Mouse (Mus musculus) heart, embryonic 14.5 days (tissue): ENCODE results near the gene Cryzl2. TPM values are rescaled to one million over a fixed set of nuclear protein-coding genes. Genes with fewer than 3 reads are reported as not detected.
A peak's percentile ranks its signal among the peaks of the same experiment; 100 is the strongest.

ENCODE experiments used
- ATAC-seq: fragments of 200-750 bp; cut with Nextera tagmentation; 2 replicates; pipeline ENCODE4 v1.8.0; 2017; ENCODE audit warnings: low read depth, moderate TSS enrichment; ENCODE audit not compliant: insufficient number of reproducible peaks, insufficient read depth, low FRiP score
- H3K27ac ChIP-seq, 2 experiments: fragments of 200-500 bp in 1 of 2; fragments of 300-500 bp in 1 of 2; sonication (generic) in 1 of 2; replicated peaks in 1 of 2; 2 replicates each; pipeline ENCODE4 v1.5.1; 2012 to 2014; ENCODE audit warnings: low read depth in 2 of 2, low read length in 2 of 2, control low read depth in 1 of 2, mild to moderate bottlenecking in 1 of 2, mixed read lengths in 1 of 2; ENCODE audit not compliant: control insufficient read depth in 1 of 2, insufficient read depth in 1 of 2
- H3K27me3 ChIP-seq: fragments of 300-500 bp; sonication (generic); 2 replicates; pipeline ENCODE4 v1.6.1; 2014; ENCODE audit warnings: mild to moderate bottlenecking, low read length, control low read depth; ENCODE audit not compliant: control insufficient read depth, insufficient read depth
- H3K36me3 ChIP-seq: fragments of 300-500 bp; sonication (generic); 2 replicates; pipeline ENCODE4 v1.6.1; 2014; ENCODE audit warnings: mild to moderate bottlenecking, control low read depth, low read length, mixed read lengths; ENCODE audit not compliant: control insufficient read depth, insufficient read depth
- H3K4me1 ChIP-seq, 2 experiments: fragments of 200-500 bp in 1 of 2; fragments of 300-500 bp in 1 of 2; sonication (generic) in 1 of 2; 2 replicates each; pipeline ENCODE4 v1.6.1; 2012 to 2014; ENCODE audit warnings: low read length in 2 of 2, control low read depth in 1 of 2, mixed read lengths in 1 of 2; ENCODE audit not compliant: control insufficient read depth in 2 of 2, insufficient read depth in 2 of 2
- H3K4me2 ChIP-seq: fragments of 300-500 bp; sonication (generic); 2 replicates; pipeline ENCODE4 v1.6.1; 2014; ENCODE audit warnings: mild to moderate bottlenecking, low read length
- H3K4me3 ChIP-seq, 2 experiments: fragments of 200-500 bp in 1 of 2; fragments of 300-500 bp in 1 of 2; sonication (generic) in 1 of 2; 2 replicates each; pipeline ENCODE4 v1.5.1; 2012 to 2014; ENCODE audit warnings: low read length in 2 of 2, mild to moderate bottlenecking in 2 of 2, control low read depth in 1 of 2, low read depth in 1 of 2, moderate library complexity in 1 of 2; ENCODE audit not compliant: control insufficient read depth in 1 of 2, insufficient read depth in 1 of 2
- H3K9ac ChIP-seq: fragments of 300-500 bp; sonication (generic); 2 replicates; pipeline ENCODE4 v1.6.1; 2014; ENCODE audit warnings: mild to moderate bottlenecking, low read length
- H3K9me3 ChIP-seq: fragments of 300-500 bp; sonication (generic); 2 replicates; pipeline ENCODE4 v1.6.1; 2016; ENCODE audit warnings: low read length, control low read depth; ENCODE audit not compliant: control insufficient read depth
- WGBS: fragments of 180-500 bp; shearing (Covaris S2); extraction: QIAGEN DNeasy Blood & Tissue Kit; methylation state at CpG from one replicate; pipeline ENCODE4 v1.1.7; 2014; 5-methylcytosine and 5-hydroxymethylcytosine counted together
- polyA plus RNA-seq: library from polyadenylated mRNA; unstranded; fragments of >200 nt; fragmentation: Nextera tagmentation; extraction: Ambion mirVana; gene quantifications from 2 replicates; pipeline ENCODE4 v1.2.1, GENCODE M21; 2014

Gene Cryzl2
- polyA plus RNA-seq, 1 experiment from 2014 or later = 39.2 TPM

DNA sequence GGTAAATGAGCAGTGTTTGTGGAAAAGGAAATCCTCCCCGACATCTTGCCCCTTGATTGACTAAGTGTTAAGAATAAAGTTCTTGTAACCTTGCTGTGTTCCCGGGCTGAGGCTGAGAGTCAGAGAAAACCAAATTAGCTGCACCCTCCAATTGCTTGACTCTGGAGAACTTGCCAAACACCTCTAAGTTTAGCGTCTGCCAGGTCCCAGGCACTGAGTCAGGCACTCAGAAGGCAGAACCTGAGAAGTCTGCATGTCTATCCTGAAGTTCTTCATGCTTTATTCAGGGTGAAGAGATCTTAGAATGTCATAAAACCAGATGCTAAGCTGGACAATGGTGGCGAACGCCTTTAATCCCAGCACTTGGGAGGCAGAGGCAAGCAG, 9.6 kb upstream of the Cryzl2 start:
- no peak overlapping the region for H3K9ac ChIP-seq
- 54% methylated on average over 5 of the region's 5 CpGs for WGBS
- no peaks in the 10 kb centered on the region for H3K27me3 ChIP-seq
- H3K36me3 ChIP-seq = no peaks in the 10 kb centered on the region
- no peak overlapping the region for H3K4me2 ChIP-seq
- H3K4me1 ChIP-seq = peaks cover 25 to 52% of the 10 kb centered on the region in 2 experiments
- ATAC-seq = no peak
- peak overlapping the region; percentile 57 to 60 for H3K27ac ChIP-seq
- H3K4me3 ChIP-seq = no peak overlapping the region
- no peaks in the 10 kb centered on the region for H3K9me3 ChIP-seq

DNA sequence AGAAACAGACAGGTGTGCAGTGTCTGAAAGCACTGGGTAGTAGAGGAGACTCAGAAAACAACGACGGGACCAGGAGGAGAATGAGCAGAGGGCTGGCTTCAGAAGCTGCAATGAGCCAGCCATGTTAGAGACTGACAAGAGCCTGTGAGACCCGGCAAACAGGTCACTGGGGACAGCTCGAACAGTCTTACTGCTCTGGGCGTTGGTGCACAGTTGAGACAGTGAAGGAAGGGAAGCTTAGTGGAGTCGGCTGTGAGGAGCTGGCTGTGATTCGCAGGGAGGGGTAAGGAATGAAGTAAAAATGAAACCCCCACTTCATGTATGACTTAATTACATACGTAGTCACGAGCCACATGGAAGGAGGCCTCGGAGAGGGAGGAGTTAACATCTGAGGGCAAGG, 8.8 kb upstream of the Cryzl2 start:
- Histone ChIP-seq H3K9ac (peak overlapping the region; percentile 44), H3K27me3 (no peaks in the 10 kb centered on the region), H3K4me1 (peaks cover 19 to 44% of the 10 kb centered on the region in 2 experiments), H3K4me3 (peak overlapping the region; percentile 31 to 33), H3K36me3 (no peaks in the 10 kb centered on the region), H3K9me3 (no peaks in the 10 kb centered on the region), H3K4me2 (peak overlapping the region; percentile 70), H3K27ac (peak overlapping the region; percentile 67 to 85)
- no peak for ATAC-seq
- 3% methylated on average over 10 of the region's 10 CpGs for WGBS

DNA sequence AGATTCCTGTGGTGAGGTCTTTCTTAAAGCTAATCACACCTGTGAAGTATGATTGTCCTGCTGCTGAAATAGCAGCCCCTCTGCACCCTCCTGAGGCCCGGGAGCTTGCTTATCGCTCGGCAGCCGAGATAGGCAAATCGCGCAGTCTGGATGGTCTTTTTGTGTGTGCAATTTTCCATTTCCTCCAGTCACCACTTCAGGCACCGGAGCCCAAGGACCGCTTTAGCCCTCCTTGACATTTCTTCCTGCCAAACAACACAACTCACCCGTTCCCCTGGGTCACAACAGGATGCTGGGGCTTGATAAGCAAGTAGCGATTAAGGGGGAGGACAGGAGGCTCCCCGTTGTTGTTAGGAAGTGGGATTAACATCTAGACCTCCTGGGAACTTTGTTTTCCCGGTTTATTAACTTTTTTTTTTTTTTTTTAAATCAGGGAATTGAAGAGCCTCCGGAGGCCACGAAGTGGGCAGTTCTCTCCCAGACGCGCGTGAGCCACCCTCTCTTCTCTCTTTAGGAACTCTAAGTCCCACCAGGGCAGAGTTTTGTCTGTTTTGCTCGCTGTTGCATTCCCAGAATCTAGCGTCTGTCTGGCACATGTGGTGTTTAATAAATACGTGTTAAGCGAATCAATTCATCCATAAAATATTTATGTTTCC, 8.3 kb upstream of the Cryzl2 start:
- no peaks in the 10 kb centered on the region for H3K9me3 ChIP-seq
- H3K9ac ChIP-seq = peak overlapping the region; percentile 44
- no peaks in the 10 kb centered on the region for H3K27me3 ChIP-seq
- peak overlapping the region; percentile 70 for H3K4me2 ChIP-seq
- H3K4me3 ChIP-seq = peak overlapping the region; percentile 31 to 33
- whole genome bisulfite sequencing = 3% methylated on average over 21 of the region's 21 CpGs
- H3K36me3 ChIP-seq = no peaks in the 10 kb centered on the region
- ATAC-seq = peak; percentile 74
- H3K27ac ChIP-seq = peak overlapping the region; percentile 67 to 85
- H3K4me1 ChIP-seq = peaks cover 14 to 39% of the 10 kb centered on the region in 2 experiments

DNA sequence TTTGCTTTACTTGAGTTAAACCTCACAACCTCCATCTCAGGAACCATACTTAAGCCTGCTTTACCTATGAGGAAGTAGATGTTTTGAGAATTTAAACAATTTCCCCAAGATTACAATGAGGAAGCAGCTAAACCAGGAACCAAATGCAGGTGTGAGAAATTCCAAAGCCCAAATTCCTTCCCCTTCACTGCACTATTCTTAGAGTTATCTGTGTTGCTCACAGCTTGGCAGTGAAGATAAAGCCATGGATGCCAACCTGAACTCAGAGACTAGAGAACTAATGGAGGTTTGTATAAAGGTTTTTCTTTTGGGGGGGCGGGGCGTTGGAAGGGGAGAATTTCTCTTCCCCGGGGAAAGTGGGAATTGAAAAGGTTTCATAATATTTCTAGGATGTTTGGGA, 6.1 kb upstream of the Cryzl2 start:
- no peaks in the 10 kb centered on the region for H3K9me3 ChIP-seq
- no peak overlapping the region for H3K9ac ChIP-seq
- H3K27ac ChIP-seq = no peak overlapping the region
- WGBS = 72% methylated on average over 3 of the region's 3 CpGs
- H3K4me2 ChIP-seq = no peak overlapping the region
- ATAC-seq = no peak
- H3K36me3 ChIP-seq = no peaks in the 10 kb centered on the region
- no peaks in the 10 kb centered on the region for H3K27me3 ChIP-seq
- no peak overlapping the region for H3K4me3 ChIP-seq
- peaks cover 11 to 28% of the 10 kb centered on the region in 2 experiments for H3K4me1 ChIP-seq

DNA sequence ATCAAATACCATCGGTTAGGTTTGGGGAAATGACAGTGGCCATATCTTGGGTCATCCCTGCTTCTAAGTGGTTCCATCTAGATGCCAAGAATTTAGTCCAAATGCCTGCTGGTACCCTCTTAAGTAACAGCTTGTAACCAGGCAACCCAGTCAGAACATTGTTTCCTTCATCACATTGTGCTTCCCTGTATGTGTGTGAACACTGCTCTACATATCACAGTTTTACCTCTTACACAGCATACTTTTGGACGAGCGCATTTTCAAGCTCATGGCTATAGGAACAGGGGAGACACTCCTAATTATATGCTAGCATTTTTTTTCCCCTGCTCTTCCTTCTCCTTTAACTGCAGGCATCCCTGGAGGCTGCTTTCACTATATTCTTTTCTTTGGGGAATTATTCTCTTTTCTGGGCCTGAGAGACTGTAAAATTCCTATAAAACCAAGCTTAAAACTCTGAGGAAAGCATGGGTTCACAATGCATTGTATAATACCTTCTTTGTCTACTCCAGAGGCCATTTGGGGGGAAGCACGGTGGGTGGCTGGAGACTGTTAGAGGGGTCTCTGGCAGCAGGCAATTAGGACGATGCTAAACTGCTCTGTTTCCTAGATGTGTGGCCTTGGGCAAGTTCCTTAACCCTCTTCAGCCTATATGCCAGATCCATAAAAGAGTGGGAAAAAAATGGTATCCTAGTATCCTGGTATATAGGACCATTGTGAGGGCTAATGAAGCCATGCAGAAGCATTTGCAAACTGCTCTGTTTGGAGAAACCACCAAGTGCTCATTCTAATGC, 5.4 kb upstream of the Cryzl2 start:
- Histone ChIP-seq H3K9ac (no peak overlapping the region), H3K27me3 (no peaks in the 10 kb centered on the region), H3K4me2 (no peak overlapping the region), H3K4me3 (no peak overlapping the region), H3K36me3 (no peaks in the 10 kb centered on the region), H3K27ac (no peak overlapping the region), H3K4me1 (peaks cover 11 to 26% of the 10 kb centered on the region in 2 experiments), H3K9me3 (no peaks in the 10 kb centered on the region)
- no peak for ATAC-seq
- 77% methylated on average over 5 of the region's 5 CpGs for WGBS

DNA sequence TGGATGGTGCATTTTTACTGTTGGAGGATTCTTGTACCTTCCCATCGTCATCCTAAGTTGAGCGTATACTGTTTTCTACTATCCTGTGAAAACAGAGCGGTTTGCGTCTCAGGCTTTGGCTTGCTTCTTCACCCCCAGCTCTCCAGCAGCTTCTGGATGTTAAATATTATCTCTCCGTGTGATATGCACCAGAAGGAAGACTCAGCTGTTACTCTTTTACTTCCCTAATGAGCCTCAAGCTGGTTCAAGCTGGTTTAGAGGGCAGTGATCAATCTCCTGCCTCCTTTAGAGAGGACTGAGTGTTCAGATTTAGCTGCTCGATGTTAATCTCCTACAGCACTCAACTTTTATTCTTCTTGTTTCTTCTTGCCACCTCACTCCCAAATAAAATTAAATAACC, 3.5 kb upstream of the Cryzl2 start:
- H3K9me3 ChIP-seq = no peaks in the 10 kb centered on the region
- no peaks in the 10 kb centered on the region for H3K36me3 ChIP-seq
- peaks cover 7 to 16% of the 10 kb centered on the region in 2 experiments for H3K4me1 ChIP-seq
- H3K4me2 ChIP-seq = no peak overlapping the region
- no peaks in the 10 kb centered on the region for H3K27me3 ChIP-seq
- no peak overlapping the region for H3K9ac ChIP-seq
- H3K27ac ChIP-seq = no peak overlapping the region
- H3K4me3 ChIP-seq = no peak overlapping the region
- WGBS = 71% methylated on average over 6 of the region's 6 CpGs
- ATAC-seq = no peak

DNA sequence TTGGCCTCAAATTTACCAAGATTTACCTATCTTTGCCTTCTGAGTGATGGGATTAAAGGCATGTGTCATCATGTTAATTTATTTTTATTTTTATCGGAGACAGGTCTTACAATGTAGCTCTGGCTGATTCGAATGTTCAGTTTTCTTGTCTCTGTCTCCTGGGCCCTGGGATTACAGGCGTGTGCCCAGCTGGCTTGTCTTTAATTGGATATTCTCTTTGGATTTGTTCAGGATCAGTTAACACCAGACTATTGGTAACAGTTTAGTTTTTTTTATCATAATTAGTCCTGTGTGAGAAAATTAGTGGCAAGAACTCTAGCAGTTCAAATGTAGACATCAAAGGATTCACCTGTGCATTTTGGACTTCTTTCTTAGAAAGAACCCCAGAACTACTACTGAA, 588 bp upstream of the Cryzl2 start:
- ATAC-seq = no peak
- no peak overlapping the region for H3K27ac ChIP-seq
- H3K9me3 ChIP-seq = no peaks in the 10 kb centered on the region
- H3K36me3 ChIP-seq = peaks cover 6% of the 10 kb centered on the region; the same call in 1 of the 2 replicates
- no peak overlapping the region for H3K9ac ChIP-seq
- H3K4me1 ChIP-seq = peaks cover 6 to 7% of the 10 kb centered on the region in 2 experiments
- H3K27me3 ChIP-seq = no peaks in the 10 kb centered on the region
- H3K4me3 ChIP-seq = no peak overlapping the region; a peak in 1 of 4 replicates
- WGBS = 88% methylated on average over 3 of the region's 3 CpGs
- 0 out of 2 replicates have a peak overlapping the region, but pooled peaks have one; percentile 79 for H3K4me2 ChIP-seq
